Mouse (Mus musculus): Measurements from ENCODE around the gene Pex5. TPM values are rescaled to one million over a fixed set of nuclear protein-coding genes. Genes with fewer than 3 reads are reported as not detected.
A peak's percentile ranks its signal among the peaks of the same experiment; 100 is the strongest.
"Not testable (repeated sequence)": the region's sequence is repeated elsewhere in the genome, so short reads cannot be mapped to it uniquely, and the experiment has no call there.

Gene Pex5
- polyA plus RNA-seq, 1 experiment from 2014 or later, result 48.5 TPM

GRCm38 (mm10) chr6:124415347-124416088, 651 bp upstream of the Pex5 start:
- Histone ChIP-seq H3K9me3 (ENCODE audit: control insufficient read depth, low read length) (no peaks in the 10 kb centered on the region), H3K36me3 (ENCODE audit: control insufficient read depth, insufficient read depth, low read length) (no peaks in the 10 kb centered on the region), H3K9ac (ENCODE audit: low read depth, low read length) (peak overlapping the region; percentile 72), H3K4me3 (ENCODE audit: low read length) (peak overlapping the region; percentile 86), H3K4me2 (ENCODE audit: low read depth, low read length) (peak overlapping the region; percentile 55), H3K4me1 (ENCODE audit: control insufficient read depth, insufficient read depth, low read length) (no peaks in the 10 kb centered on the region), H3K27ac (ENCODE audit: low read length) (peak overlapping the region; percentile 84), H3K27me3 (replicated peaks; ENCODE audit: control insufficient read depth, insufficient read depth, low read length) (no peaks in the 10 kb centered on the region)
- peak; percentile 71 for ATAC-seq
- WGBS, result 4% methylated on average over 21 of the region's 21 CpGs

- H3K4me1 ChIP-seq (ENCODE audit: control insufficient read depth, insufficient read depth, low read length), result no peaks in the 10 kb centered on the region
- H3K27me3 ChIP-seq (replicated peaks; ENCODE audit: control insufficient read depth, insufficient read depth, low read length), result no peaks in the 10 kb centered on the region
- H3K27ac ChIP-seq (ENCODE audit: low read length), result peak overlapping the region; percentile 55
- H3K4me3 ChIP-seq (ENCODE audit: low read length), result peak overlapping the region; percentile 86
- 3% methylated on average over 41 of the region's 45 CpGs for WGBS
- ATAC-seq, result peak; percentile 61
- H3K9ac ChIP-seq (ENCODE audit: low read depth, low read length), result peak overlapping the region; percentile 91
- peak overlapping the region; percentile 82 for H3K4me2 ChIP-seq (ENCODE audit: low read depth, low read length)
- no peaks in the 10 kb centered on the region for H3K9me3 ChIP-seq (ENCODE audit: control insufficient read depth, low read length)
- H3K36me3 ChIP-seq (ENCODE audit: control insufficient read depth, insufficient read depth, low read length), result no peaks in the 10 kb centered on the region
Observed at GRCm38 (mm10) chr6:124414150-124414926, 529 bp downstream of the Pex5 start.

- Histone ChIP-seq H3K27ac (ENCODE audit: low read length) (no peak overlapping the region; the same call in 1 of the 2 replicates), H3K27me3 (replicated peaks; ENCODE audit: control insufficient read depth, insufficient read depth, low read length) (no peaks in the 10 kb centered on the region), H3K4me2 (ENCODE audit: low read depth, low read length) (peak overlapping the region; percentile 82), H3K36me3 (ENCODE audit: control insufficient read depth, insufficient read depth, low read length) (no peaks in the 10 kb centered on the region), H3K4me1 (ENCODE audit: control insufficient read depth, insufficient read depth, low read length) (no peaks in the 10 kb centered on the region), H3K4me3 (ENCODE audit: low read length) (peak overlapping the region; percentile 86), H3K9ac (ENCODE audit: low read depth, low read length) (peak overlapping the region; percentile 91), H3K9me3 (ENCODE audit: control insufficient read depth, low read length) (no peaks in the 10 kb centered on the region)
- ATAC-seq, result no peak
- WGBS, result 57% methylated on average over 3 of the region's 3 CpGs
Observed at GRCm38 (mm10) chr6:124413770-124414149, 1.1 kb downstream of the Pex5 start.

GRCm38 (mm10) chr6:124408355-124408754, 6.5 kb downstream of the Pex5 start:
- ATAC-seq, result no peak
- H3K4me3 ChIP-seq (ENCODE audit: low read length), result no peak overlapping the region
- no peak overlapping the region for H3K4me2 ChIP-seq (ENCODE audit: low read depth, low read length)
- no peaks in the 10 kb centered on the region for H3K27me3 ChIP-seq (replicated peaks; ENCODE audit: control insufficient read depth, insufficient read depth, low read length)
- H3K36me3 ChIP-seq (ENCODE audit: control insufficient read depth, insufficient read depth, low read length), result peaks cover 13% of the 10 kb centered on the region
- H3K27ac ChIP-seq (ENCODE audit: low read length), result no peak overlapping the region
- 90% methylated on average over 5 of the region's 5 CpGs for WGBS
- no peaks in the 10 kb centered on the region for H3K9me3 ChIP-seq (ENCODE audit: control insufficient read depth, low read length)
- no peaks in the 10 kb centered on the region; the same call in 1 of the 2 replicates for H3K4me1 ChIP-seq (ENCODE audit: control insufficient read depth, insufficient read depth, low read length)
- no peak overlapping the region for H3K9ac ChIP-seq (ENCODE audit: low read depth, low read length)

GRCm38 (mm10) chr6:124407180-124407579, 7.7 kb downstream of the Pex5 start:
- Histone ChIP-seq H3K36me3 (ENCODE audit: control insufficient read depth, insufficient read depth, low read length) (peaks cover 17% of the 10 kb centered on the region), H3K27me3 (replicated peaks; ENCODE audit: control insufficient read depth, insufficient read depth, low read length) (no peaks in the 10 kb centered on the region), H3K4me1 (ENCODE audit: control insufficient read depth, insufficient read depth, low read length) (no peaks in the 10 kb centered on the region; the same call in 1 of the 2 replicates), H3K4me3 (ENCODE audit: low read length) (no peak overlapping the region), H3K9me3 (ENCODE audit: control insufficient read depth, low read length) (no peaks in the 10 kb centered on the region), H3K9ac (ENCODE audit: low read depth, low read length) (no peak overlapping the region), H3K4me2 (ENCODE audit: low read depth, low read length) (no peak overlapping the region), H3K27ac (ENCODE audit: low read length) (no peak overlapping the region)
- ATAC-seq, result no peak

- 86% methylated on average over 10 of the region's 10 CpGs for WGBS
- ATAC-seq, result peak; percentile 68; the same call in 1 of the 2 replicates
- Histone ChIP-seq H3K27ac (ENCODE audit: low read length) (no peak overlapping the region), H3K9me3 (ENCODE audit: control insufficient read depth, low read length) (no peaks in the 10 kb centered on the region), H3K4me1 (ENCODE audit: control insufficient read depth, insufficient read depth, low read length) (no peaks in the 10 kb centered on the region; the same call in 1 of the 2 replicates), H3K27me3 (replicated peaks; ENCODE audit: control insufficient read depth, insufficient read depth, low read length) (no peaks in the 10 kb centered on the region), H3K4me2 (ENCODE audit: low read depth, low read length) (no peak overlapping the region), H3K4me3 (ENCODE audit: low read length) (no peak overlapping the region), H3K9ac (ENCODE audit: low read depth, low read length) (no peak overlapping the region), H3K36me3 (ENCODE audit: control insufficient read depth, insufficient read depth, low read length) (peaks cover 19% of the 10 kb centered on the region)
Observed at GRCm38 (mm10) chr6:124406326-124406725, 8.5 kb downstream of the Pex5 start.

- Histone ChIP-seq H3K4me2 (ENCODE audit: low read depth, low read length) (no peak overlapping the region), H3K27ac (ENCODE audit: low read length) (no peak overlapping the region), H3K27me3 (replicated peaks; ENCODE audit: control insufficient read depth, insufficient read depth, low read length) (no peaks in the 10 kb centered on the region), H3K4me3 (ENCODE audit: low read length) (no peak overlapping the region), H3K4me1 (ENCODE audit: control insufficient read depth, insufficient read depth, low read length) (no peaks in the 10 kb centered on the region), H3K9me3 (ENCODE audit: control insufficient read depth, low read length) (no peaks in the 10 kb centered on the region), H3K36me3 (ENCODE audit: control insufficient read depth, insufficient read depth, low read length) (peaks cover 48% of the 10 kb centered on the region), H3K9ac (ENCODE audit: low read depth, low read length) (no peak overlapping the region)
- no peak for ATAC-seq
- WGBS, result 85% methylated on average over 6 of the region's 6 CpGs
Observed at GRCm38 (mm10) chr6:124399738-124400137, 15.1 kb downstream of the Pex5 start.

GRCm38 (mm10) chr6:124394991-124395390, 19.9 kb downstream of the Pex5 start:
- H3K27ac ChIP-seq (ENCODE audit: low read length); ATAC-seq; H3K4me3 ChIP-seq (ENCODE audit: low read length); H3K9me3 ChIP-seq (ENCODE audit: control insufficient read depth, low read length); H3K9ac ChIP-seq (ENCODE audit: low read depth, low read length); H3K4me1 ChIP-seq (ENCODE audit: control insufficient read depth, insufficient read depth, low read length); H3K27me3 ChIP-seq (replicated peaks; ENCODE audit: control insufficient read depth, insufficient read depth, low read length); H3K4me2 ChIP-seq (ENCODE audit: low read depth, low read length): not testable (repeated sequence)
- 93% methylated on average over 3 of the region's 3 CpGs for WGBS
- H3K36me3 ChIP-seq (ENCODE audit: control insufficient read depth, insufficient read depth, low read length), result peaks cover 26% of the 10 kb centered on the region

GRCm38 (mm10) chr6:124380142-124380541, 34.7 kb downstream of the Pex5 start:
- Histone ChIP-seq H3K9ac (ENCODE audit: low read depth, low read length) (no peak overlapping the region), H3K36me3 (ENCODE audit: control insufficient read depth, insufficient read depth, low read length) (no peaks in the 10 kb centered on the region), H3K4me1 (ENCODE audit: control insufficient read depth, insufficient read depth, low read length) (no peaks in the 10 kb centered on the region), H3K4me3 (ENCODE audit: low read length) (no peak overlapping the region), H3K27ac (ENCODE audit: low read length) (no peak overlapping the region), H3K4me2 (ENCODE audit: low read depth, low read length) (no peak overlapping the region), H3K27me3 (replicated peaks; ENCODE audit: control insufficient read depth, insufficient read depth, low read length) (no peaks in the 10 kb centered on the region), H3K9me3 (ENCODE audit: control insufficient read depth, low read length) (no peaks in the 10 kb centered on the region)
- ATAC-seq, result no peak
- WGBS, result 38% methylated on average over 5 of the region's 5 CpGs
